Mouse (Mus musculus) liver, embryonic 13.5 days (tissue): Measurements from ENCODE around the gene Aadacl2. TPM values are rescaled to one million over a fixed set of nuclear protein-coding genes. Genes with fewer than 3 reads are reported as not detected.

Experiments used
- ATAC-seq: fragments of 200-750 bp; cut with Nextera tagmentation; 2 replicates; pipeline ENCODE4 v1.8.0; 2017; ENCODE audit warnings: low read depth, mild to moderate bottlenecking, moderate number of reproducible peaks, moderate library complexity
- DNase-seq: peaks from one replicate; pipeline ENCODE4 v3.0.0; 2022
- H3K27ac ChIP-seq: fragments of 300-500 bp; sonication (generic); 2 replicates; pipeline ENCODE4 v1.5.1; 2015; ENCODE audit warnings: moderate library complexity, mild to moderate bottlenecking, inconsistent platforms
- H3K27me3 ChIP-seq: fragments of 300-500 bp; sonication (generic); 2 replicates; pipeline ENCODE4 v1.6.1; 2015; ENCODE audit warnings: mild to moderate bottlenecking, inconsistent platforms
- H3K36me3 ChIP-seq: fragments of 300-500 bp; sonication (generic); 2 replicates; pipeline ENCODE4 v1.6.1; 2015; ENCODE audit warnings: mild to moderate bottlenecking, inconsistent platforms
- H3K4me1 ChIP-seq: fragments of 300-500 bp; sonication (generic); replicated peaks from 2 replicates; pipeline ENCODE4 v1.6.1; 2015; ENCODE audit warnings: inconsistent platforms
- H3K4me2 ChIP-seq: fragments of 300-500 bp; sonication (generic); 2 replicates; pipeline ENCODE4 v1.6.1; 2015; ENCODE audit warnings: inconsistent platforms, mild to moderate bottlenecking, moderate library complexity
- H3K4me3 ChIP-seq: fragments of 300-500 bp; sonication (generic); replicated peaks from 2 replicates; pipeline ENCODE4 v1.5.1; 2015; ENCODE audit warnings: mild to moderate bottlenecking, inconsistent platforms
- H3K9ac ChIP-seq: fragments of 300-500 bp; sonication (generic); 2 replicates; pipeline ENCODE4 v1.6.1; 2015; ENCODE audit warnings: mild to moderate bottlenecking, inconsistent platforms
- H3K9me3 ChIP-seq: fragments of 300-500 bp; sonication (generic); replicated peaks from 2 replicates; pipeline ENCODE4 v1.6.1; 2016; ENCODE audit warnings: inconsistent platforms
- WGBS: fragments of 180-500 bp; shearing (Covaris S2); methylation state at CpG from one replicate; pipeline ENCODE4 v1.1.7; 2015; ENCODE audit not compliant: insufficient replicate concordance; 5-methylcytosine and 5-hydroxymethylcytosine counted together
- polyA plus RNA-seq: library from polyadenylated mRNA; unstranded; fragments of >200 nt; fragmentation: Nextera tagmentation; extraction: Ambion mirVana; gene quantifications from 2 replicates; pipeline ENCODE4 v1.2.1, GENCODE M21; 2015

Aadacl2 gene
- not detected in 2 replicates for polyA plus RNA-seq

GRCm38 (mm10) chr3:60006443-60006842 is at the start of gene Aadacl2:
Gene Aadacl2 (plus strand): TSS chr3:60006743.
- H3K9me3 ChIP-seq = no peaks in the 10 kb centered on the region
- no peaks in the 10 kb centered on the region for H3K36me3 ChIP-seq
- H3K27me3 ChIP-seq = no peaks in the 10 kb centered on the region
- no peak for ATAC-seq
- H3K4me3 ChIP-seq = no peak within 1 kb of the TSS
- DNase-seq = no peak
- no peak within 1 kb of the TSS for H3K27ac ChIP-seq
- WGBS = 49% methylated on average over 1 of the region's 1 CpGs
- H3K9ac ChIP-seq = no peak within 1 kb of the TSS
- H3K4me2 ChIP-seq = no peak within 1 kb of the TSS
- H3K4me1 ChIP-seq = no peaks in the 10 kb centered on the region

GRCm38 (mm10) chr3:59970891-59971290 is 35.7 kb upstream of the Aadacl2 start:
- ATAC-seq (no peak), DNase-seq (no peak)
- WGBS = 75% methylated on average over 5 of the region's 5 CpGs
- H3K4me1 ChIP-seq = no peaks in the 10 kb centered on the region
- no peaks in the 10 kb centered on the region for H3K36me3 ChIP-seq
- no peaks in the 10 kb centered on the region for H3K9me3 ChIP-seq
- H3K27ac ChIP-seq = no peak overlapping the region
- H3K9ac ChIP-seq = no peak overlapping the region
- no peak overlapping the region for H3K4me3 ChIP-seq
- no peak overlapping the region for H3K4me2 ChIP-seq
- H3K27me3 ChIP-seq = no peaks in the 10 kb centered on the region

GRCm38 (mm10) chr3:59974591-59974990 is 32.0 kb upstream of the Aadacl2 start:
- H3K4me3 ChIP-seq = no peak overlapping the region
- no peaks in the 10 kb centered on the region for H3K27me3 ChIP-seq
- H3K4me2 ChIP-seq = no peak overlapping the region
- no peak overlapping the region for H3K27ac ChIP-seq
- no peaks in the 10 kb centered on the region for H3K9me3 ChIP-seq
- no peaks in the 10 kb centered on the region for H3K36me3 ChIP-seq
- DNase-seq (no peak), ATAC-seq (no peak)
- H3K4me1 ChIP-seq = no peaks in the 10 kb centered on the region
- no peak overlapping the region for H3K9ac ChIP-seq

GRCm38 (mm10) chr3:60003622-60004021 is 2.9 kb upstream of the Aadacl2 start:
- Histone ChIP-seq H3K4me2 (no peak overlapping the region), H3K36me3 (no peaks in the 10 kb centered on the region), H3K9me3 (no peaks in the 10 kb centered on the region), H3K27ac (no peak overlapping the region), H3K9ac (no peak overlapping the region), H3K27me3 (no peaks in the 10 kb centered on the region), H3K4me1 (no peaks in the 10 kb centered on the region), H3K4me3 (no peak overlapping the region)
- DNase-seq (no peak), ATAC-seq (no peak)

DNA sequence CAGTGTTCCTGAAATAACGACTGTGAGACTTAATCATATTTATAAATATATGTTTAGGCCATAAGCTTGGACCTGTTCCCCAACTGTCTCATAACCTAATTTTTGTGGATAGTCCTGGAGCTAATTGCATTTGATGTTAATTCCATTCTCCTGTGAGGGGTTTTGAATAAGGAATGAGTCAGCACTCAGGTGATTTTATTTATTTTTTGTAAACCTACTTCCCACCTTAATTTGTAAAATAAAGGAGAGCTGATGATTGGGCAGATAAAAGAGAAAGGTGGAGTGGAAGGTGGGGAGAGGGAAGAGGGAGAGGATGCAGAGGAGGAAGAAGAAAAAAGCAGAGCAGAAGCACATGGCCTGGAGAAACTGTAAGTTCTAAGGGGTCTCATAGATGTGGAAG is 18.9 kb downstream of the Aadacl2 start, which contains the start of gene Aadac:
Gene Aadac, plus strand, starts transcription at position 301 of the 400 bp plus-strand sequence.
- H3K36me3 ChIP-seq = no peaks in the 10 kb centered on the region
- no peak within 1 kb of the TSS for H3K27ac ChIP-seq
- no peak within 1 kb of the TSS for H3K4me2 ChIP-seq
- WGBS = 51% methylated on average over 1 of the region's 1 CpGs
- no peak within 1 kb of the TSS for H3K4me3 ChIP-seq
- H3K9me3 ChIP-seq = no peaks in the 10 kb centered on the region
- H3K9ac ChIP-seq = no peak within 1 kb of the TSS
- H3K27me3 ChIP-seq = no peaks in the 10 kb centered on the region
- DNase-seq = no peak
- no peaks in the 10 kb centered on the region for H3K4me1 ChIP-seq
- ATAC-seq = no peak

GRCm38 (mm10) chr3:60031511-60031910 is 25.0 kb downstream of the Aadacl2 start:
- no peaks in the 10 kb centered on the region for H3K36me3 ChIP-seq
- 0 out of 2 replicates have a peak overlapping the region, but pooled peaks have one; percentile 39 for H3K27ac ChIP-seq
- no peaks in the 10 kb centered on the region for H3K4me1 ChIP-seq
- H3K9ac ChIP-seq = no peak overlapping the region
- H3K9me3 ChIP-seq = no peaks in the 10 kb centered on the region
- WGBS = 64% methylated on average over 4 of the region's 4 CpGs
- DNase-seq (no peak), ATAC-seq (0 out of 2 replicates have a peak, but pooled peaks have one; percentile 20)
- no peaks in the 10 kb centered on the region for H3K27me3 ChIP-seq
- 0 out of 2 replicates have a peak overlapping the region, but pooled peaks have one; percentile 16 for H3K4me3 ChIP-seq
- H3K4me2 ChIP-seq = no peak overlapping the region

GRCm38 (mm10) chr3:60046221-60046913 is 39.8 kb downstream of the Aadacl2 start:
- Histone ChIP-seq H3K9me3 (no peaks in the 10 kb centered on the region), H3K4me3 (no peak overlapping the region), H3K9ac (no peak overlapping the region), H3K27me3 (no peaks in the 10 kb centered on the region), H3K4me1 (no peaks in the 10 kb centered on the region), H3K36me3 (no peaks in the 10 kb centered on the region), H3K27ac (no peak overlapping the region), H3K4me2 (no peak overlapping the region)
- no peak for DNase-seq
- 56% methylated on average over 3 of the region's 3 CpGs for WGBS
- no peak for ATAC-seq

GRCm38 (mm10) chr3:60053231-60053927 is 46.8 kb downstream of the Aadacl2 start:
- H3K4me1 ChIP-seq = no peaks in the 10 kb centered on the region
- no peak for DNase-seq
- H3K27ac ChIP-seq = no peak overlapping the region
- H3K27me3 ChIP-seq = no peaks in the 10 kb centered on the region
- no peak for ATAC-seq
- H3K4me3 ChIP-seq = no peak overlapping the region
- no peak overlapping the region for H3K9ac ChIP-seq
- H3K4me2 ChIP-seq = no peak overlapping the region
- no peaks in the 10 kb centered on the region for H3K9me3 ChIP-seq
- 43% methylated on average over 3 of the region's 3 CpGs for WGBS
- no peaks in the 10 kb centered on the region for H3K36me3 ChIP-seq

- DNase-seq (no peak), ATAC-seq (no peak)
- Histone ChIP-seq H3K9me3 (no peaks in the 10 kb centered on the region), H3K36me3 (no peaks in the 10 kb centered on the region), H3K4me2 (no peak overlapping the region), H3K4me3 (no peak overlapping the region), H3K27me3 (no peaks in the 10 kb centered on the region), H3K4me1 (no peaks in the 10 kb centered on the region), H3K9ac (no peak overlapping the region), H3K27ac (no peak overlapping the region)
- 64% methylated on average over 2 of the region's 2 CpGs for WGBS
These were observed 47.4 kb downstream of the Aadacl2 start for GRCm38 (mm10) chr3:60053931-60054330.

DNA sequence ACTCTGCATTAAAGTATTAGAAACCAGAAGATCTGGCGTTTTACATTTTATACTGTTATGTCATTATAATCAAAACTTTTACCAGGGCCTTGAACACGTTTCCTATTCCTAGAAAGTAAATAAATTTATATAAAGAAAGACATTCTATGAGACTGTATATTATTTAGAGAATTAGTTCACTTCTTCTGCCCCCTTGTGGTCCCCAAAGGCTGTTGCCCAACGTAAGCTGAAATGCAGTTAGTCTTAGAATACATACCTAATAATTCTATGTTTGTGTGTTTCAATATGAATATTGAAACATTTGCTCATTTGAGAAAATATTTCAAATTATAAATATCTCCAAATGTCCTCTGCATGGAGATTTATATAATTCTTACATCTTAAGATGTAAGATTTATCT is 49.9 kb downstream of the Aadacl2 start:
- DNase-seq = no peak
- no peaks in the 10 kb centered on the region for H3K9me3 ChIP-seq

GRCm38 (mm10) chr3:60057070-60057808 is 50.7 kb downstream of the Aadacl2 start:
- DNase-seq (no peak), ATAC-seq (no peak)
- no peak overlapping the region for H3K9ac ChIP-seq
- no peak overlapping the region for H3K4me3 ChIP-seq
- no peaks in the 10 kb centered on the region for H3K27me3 ChIP-seq
- H3K9me3 ChIP-seq = no peaks in the 10 kb centered on the region
- H3K27ac ChIP-seq = no peak overlapping the region
- 63% methylated on average over 2 of the region's 2 CpGs for WGBS
- H3K36me3 ChIP-seq = no peaks in the 10 kb centered on the region
- no peak overlapping the region for H3K4me2 ChIP-seq
- no peaks in the 10 kb centered on the region for H3K4me1 ChIP-seq

More for the DNA sequence above, 49.9 kb downstream of the Aadacl2 start:
- H3K4me3 ChIP-seq = no peak overlapping the region
- WGBS = 20% methylated on average over 3 of the region's 3 CpGs
- no peak overlapping the region for H3K4me2 ChIP-seq
- H3K36me3 ChIP-seq = no peaks in the 10 kb centered on the region
- H3K27ac ChIP-seq = no peak overlapping the region
- H3K9ac ChIP-seq = no peak overlapping the region
- no peak for ATAC-seq
- no peaks in the 10 kb centered on the region for H3K27me3 ChIP-seq
- no peaks in the 10 kb centered on the region for H3K4me1 ChIP-seq
